Mouse (Mus musculus) liver, embryonic 14.5 days (tissue): ENCODE measurements around the gene Sytl3.

Source experiments
- CTCF ChIP-seq: IDR thresholded peaks from 2 replicates; pipeline ENCODE4 v1.5.1; 2016; ENCODE audit warnings: antibody characterized with exemption, low read depth, control low read depth
- EP300 ChIP-seq: IDR thresholded peaks from 2 replicates; pipeline ENCODE4 v1.6.1; 2016; ENCODE audit warnings: antibody characterized with exemption, low read depth

- no peak for TF ChIP-seq CTCF
- no peak for TF ChIP-seq EP300
These were observed 84.2 kb downstream of the Sytl3 start for GRCm38 (mm10) chr17:6743039-6743575.
